Mouse (Mus musculus) brain, embryonic 14.5 days (tissue): ENCODE measurements around the gene Hs6st1.

Experiments used
- CTCF ChIP-seq: fragments of 200-500 bp; IDR thresholded peaks from 2 replicates; pipeline ENCODE4 v1.5.1; 2012; ENCODE audit warnings: inconsistent platforms, mild to moderate bottlenecking, moderate library complexity, borderline replicate concordance; ENCODE audit not compliant: insufficient read depth, insufficient read length; ENCODE audit errors: extremely low read depth
- POLR2A ChIP-seq: fragments of 200-500 bp; IDR thresholded peaks from 2 replicates; pipeline ENCODE4 v1.6.1; 2012; ENCODE audit warnings: mild to moderate bottlenecking, inconsistent platforms, borderline replicate concordance; ENCODE audit not compliant: poor library complexity, insufficient read depth, insufficient read length, severe bottlenecking; ENCODE audit errors: extremely low read depth

GRCm38 (mm10) chr1:36067611-36068010 lies 589 bp upstream of the Hs6st1 start:
- TF ChIP-seq POLR2A (no peak), CTCF (no peak)
